Mouse (Mus musculus): ENCODE data around the gene Timm17a.
A peak's percentile ranks its signal among the peaks of the same experiment; 100 is the strongest.

Timm17a gene

DNA sequence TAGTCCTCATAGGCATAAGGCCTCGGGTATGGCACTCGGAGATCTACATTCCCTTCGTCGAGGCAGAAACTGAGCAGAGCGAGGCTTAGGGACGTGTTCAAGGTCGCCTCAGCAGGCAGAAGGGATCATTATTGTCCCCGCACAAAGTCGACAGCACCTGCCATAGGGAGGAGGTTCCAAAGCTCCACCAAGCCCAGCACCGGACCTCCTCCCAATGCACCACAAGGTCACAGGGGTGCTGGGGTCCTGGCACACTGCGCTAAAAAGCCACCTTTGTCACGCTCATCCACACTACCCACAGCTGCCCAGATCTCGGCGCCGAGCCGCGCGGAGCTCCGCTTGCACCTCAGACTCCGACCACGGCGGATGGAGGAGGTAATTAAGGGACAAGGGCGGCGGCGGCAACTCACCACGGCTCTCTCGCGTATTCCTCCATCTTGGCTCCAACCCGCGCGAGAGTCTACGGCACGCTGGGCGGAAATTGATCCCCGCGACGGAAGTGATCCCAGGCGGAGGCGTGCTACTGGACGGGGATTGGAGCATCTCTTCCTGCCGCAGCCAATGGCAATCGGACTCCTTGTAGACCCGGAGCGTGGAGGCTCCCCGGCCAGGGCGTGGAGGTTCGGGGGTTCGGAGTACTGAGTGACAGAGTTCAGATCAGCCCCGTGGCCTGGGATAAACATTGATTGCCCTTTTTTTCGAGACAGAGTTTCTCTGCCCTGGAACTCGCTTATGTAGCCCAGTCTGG lies at the start of gene Timm17a:
Gene Timm17a, minus strand, starts transcription at position 495 of the 748 bp plus-strand sequence.
- DNase-seq (ENCODE audit: low read depth, low spot score) = peak; percentile 91

DNA sequence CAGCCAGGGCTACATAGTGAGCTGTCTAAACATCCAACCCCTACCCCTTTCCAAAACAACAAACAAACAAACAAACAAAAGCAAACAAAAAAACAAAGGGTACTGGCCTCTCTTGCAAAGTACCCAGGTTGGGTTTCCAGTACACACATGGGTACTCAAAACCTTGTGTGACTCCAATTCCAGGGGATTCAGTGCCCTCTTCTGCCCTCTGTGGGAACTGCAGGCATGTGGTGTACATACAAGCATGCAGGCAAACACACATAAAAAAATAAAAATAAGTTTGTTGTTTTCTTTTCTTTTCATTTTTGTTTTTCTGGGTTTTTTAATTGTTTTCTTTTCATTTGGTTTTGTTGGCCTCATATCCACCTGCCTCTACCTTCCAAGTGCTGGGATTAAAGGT lies 48.5 kb upstream of the Timm17a start:
- no peak for DNase-seq (ENCODE audit: low read depth, low spot score)

DNA sequence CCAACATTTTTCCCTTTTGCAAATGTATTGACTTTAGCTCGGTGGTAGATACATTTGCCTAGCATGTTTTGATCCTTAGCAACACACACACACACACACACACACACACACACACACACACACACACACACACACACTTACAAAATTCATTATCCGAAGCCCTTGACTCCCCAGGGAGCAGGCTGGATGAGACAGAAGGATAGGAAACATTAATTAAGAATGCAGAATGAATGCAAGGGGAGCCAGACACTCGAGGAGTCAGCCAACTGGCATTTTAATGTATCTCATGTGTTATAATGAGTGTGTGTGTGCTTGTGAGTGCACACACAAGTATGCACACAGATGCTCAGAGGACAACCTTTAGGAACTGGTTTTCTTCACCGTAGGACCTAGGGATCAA lies 47.9 kb upstream of the Timm17a start:
- no peak for DNase-seq (ENCODE audit: low read depth, low spot score)

DNA sequence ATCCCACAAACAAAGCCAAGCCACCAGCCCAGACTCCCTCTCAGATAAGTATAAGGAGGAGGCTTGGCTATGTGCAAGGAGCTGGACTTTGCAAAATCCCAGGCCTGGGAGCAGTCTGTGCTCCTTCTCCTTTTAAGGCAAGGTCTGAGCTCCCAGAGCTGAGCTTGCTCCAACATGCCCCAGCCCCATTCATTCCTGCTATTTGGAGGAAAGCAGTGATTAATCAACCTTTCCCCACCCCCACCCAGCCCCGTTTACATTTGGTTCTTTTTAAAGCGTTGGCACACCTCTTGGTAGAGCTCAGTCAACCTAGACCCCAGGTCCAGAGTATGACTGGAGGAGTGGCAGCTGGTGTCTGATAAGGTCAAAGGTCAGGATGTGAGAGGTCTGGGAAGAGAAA lies 45.5 kb upstream of the Timm17a start:
- no peak for DNase-seq (ENCODE audit: low read depth, low spot score)

DNA sequence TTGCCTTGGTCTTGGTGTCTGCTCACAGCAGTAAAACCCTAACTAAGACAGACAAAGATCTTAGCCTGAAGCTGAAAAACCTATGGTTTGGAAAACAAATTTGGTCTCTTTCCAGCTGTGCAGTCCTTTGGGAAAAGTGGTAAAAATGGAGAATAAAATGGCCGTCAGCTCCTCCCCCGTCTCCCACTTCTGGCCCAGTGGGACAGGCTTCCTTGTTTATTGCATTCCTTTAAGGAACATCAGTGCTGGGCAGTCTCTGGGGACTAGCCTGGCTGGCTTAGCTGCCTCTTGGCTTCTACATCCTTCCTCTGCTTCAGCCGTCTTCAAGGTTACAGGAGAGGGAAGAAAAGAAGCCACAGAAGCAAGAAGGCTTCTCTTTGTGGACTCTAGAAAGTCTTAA lies 38.4 kb upstream of the Timm17a start:
- DNase-seq (ENCODE audit: low read depth, low spot score) = no peak

DNA sequence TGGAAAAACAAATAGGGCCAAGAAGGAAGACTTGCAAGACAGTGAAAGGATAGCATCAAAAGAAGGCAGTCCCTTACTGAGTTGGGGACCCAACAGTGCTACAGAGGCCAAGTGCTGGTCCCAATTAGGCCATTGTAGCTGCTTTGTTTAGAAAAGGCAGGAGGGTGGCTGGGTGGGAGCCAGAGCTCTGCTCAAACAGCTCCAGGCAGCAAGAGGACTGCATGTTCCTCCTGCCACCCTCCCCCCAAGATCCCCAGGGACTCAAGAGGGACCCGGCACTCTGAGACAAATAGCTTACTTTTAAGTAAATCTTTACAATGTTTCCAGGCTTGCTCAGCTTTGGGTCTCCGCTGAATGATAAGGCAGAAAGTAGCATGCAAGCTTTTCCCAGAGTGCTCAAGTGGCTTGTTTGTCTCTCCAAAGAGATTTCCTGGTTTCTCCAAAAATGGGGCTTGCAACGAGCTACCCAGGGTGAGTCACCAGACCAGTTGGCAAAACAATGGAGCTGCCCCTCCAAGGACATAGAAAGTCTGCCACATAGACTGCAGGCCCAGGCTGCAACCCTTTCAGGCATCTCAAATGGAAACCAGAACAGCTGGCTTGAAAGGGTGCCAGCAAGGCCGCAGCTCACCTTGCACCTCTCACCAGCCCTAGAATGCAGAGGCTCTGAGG lies 34.1 kb upstream of the Timm17a start:
- no peak for DNase-seq (ENCODE audit: low read depth, low spot score)

DNA sequence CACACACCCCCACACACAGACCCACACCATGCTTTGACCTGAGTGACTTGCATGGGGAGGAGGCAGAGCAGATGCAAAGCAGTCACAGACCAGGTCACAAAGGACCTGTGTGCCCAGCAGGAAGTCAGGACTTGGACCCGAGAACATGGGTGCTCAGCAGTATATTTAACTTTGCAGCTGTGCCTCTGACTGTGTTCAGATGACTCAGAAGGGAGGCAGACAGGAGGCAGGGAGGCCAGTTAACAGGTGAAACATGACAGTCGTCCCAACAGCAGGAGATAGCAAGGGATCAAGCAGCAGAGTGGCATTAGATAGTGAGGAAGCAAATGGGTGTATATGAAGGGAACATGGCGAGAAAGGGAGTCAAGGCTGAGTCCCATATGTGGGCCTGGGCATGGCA lies 33.3 kb upstream of the Timm17a start:
- no peak for DNase-seq (ENCODE audit: low read depth, low spot score)

DNA sequence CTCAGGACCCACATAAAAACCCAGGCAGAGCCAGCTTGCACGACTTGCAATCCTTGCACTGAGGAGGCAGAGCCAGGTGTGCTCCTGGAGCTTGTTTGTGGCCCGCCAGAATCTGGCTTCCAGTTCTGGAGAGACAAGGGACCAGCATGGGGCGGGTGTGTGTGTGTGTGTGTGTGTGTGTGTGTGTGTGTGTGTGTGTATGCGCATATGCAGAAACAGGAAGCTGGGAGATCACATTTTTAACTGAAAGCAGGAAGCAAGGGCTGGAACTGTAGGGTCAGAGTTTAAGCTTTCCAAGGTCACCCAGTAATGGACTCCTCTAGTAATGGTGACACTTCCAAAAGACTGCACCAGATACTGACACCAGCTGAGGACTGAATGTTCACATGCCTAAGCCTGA lies 30.4 kb upstream of the Timm17a start:
- no peak for DNase-seq (ENCODE audit: low read depth, low spot score)

DNA sequence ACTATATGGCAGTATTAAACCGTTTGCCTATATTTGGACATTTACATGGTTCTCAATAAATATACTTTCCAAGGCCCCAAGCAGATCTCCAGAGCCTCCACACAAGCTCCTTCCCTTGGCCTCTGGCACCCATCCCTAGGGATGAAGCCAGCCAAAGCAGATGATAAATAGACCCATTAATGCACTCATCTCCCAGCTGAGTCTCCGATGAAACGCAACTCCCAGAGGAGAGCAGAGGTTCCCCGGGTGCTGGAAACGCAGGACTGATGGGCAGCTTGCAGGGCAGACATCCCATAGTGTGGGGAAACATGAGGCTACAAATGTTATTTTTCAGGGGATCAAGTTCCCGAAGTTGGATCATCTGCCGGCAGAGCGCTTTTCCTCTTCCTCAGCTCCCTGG lies 28.4 kb upstream of the Timm17a start:
- DNase-seq (ENCODE audit: low read depth, low spot score) = no peak

DNA sequence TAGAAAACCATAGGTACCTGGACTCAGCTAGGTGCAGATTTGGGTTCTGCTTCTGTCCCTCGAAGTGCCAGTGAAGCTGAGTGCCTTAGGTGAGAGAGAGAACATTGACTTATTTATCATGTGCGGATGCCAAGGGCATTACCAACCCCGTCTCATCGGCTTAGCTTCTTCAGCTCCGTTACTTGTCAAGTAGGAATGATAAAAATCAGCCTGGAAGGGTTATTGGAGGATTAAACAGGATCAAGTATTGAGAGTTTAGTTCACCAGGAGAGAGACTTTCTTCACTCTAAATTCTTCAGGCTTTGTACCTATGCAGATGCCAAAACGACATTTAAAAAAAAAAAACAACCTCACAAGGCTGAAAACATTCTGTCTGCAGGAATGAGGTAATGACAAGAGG lies 17.0 kb upstream of the Timm17a start:
- no peak for DNase-seq (ENCODE audit: low read depth, low spot score)

DNA sequence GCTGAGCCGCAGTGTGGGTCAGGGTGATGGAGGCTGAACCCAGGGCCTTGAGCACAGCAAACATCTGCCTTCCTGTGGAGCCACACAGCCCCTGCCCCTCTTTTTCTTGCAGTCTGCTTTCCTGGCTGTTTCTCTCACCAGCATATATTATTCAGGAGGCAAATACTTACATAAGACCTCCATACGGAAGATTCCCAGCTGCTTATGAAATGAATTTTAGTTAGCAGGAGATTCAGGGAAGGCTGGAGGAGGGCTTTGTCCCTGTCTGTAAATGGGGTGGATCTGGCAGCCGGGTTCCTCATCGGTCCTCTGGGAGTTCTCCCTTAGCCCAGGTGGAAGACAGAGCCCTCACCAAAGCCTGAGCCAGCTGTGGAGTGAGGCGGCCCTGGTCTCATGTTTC lies 14.8 kb upstream of the Timm17a start:
- peak; percentile 28 for DNase-seq (ENCODE audit: low read depth, low spot score)

DNA sequence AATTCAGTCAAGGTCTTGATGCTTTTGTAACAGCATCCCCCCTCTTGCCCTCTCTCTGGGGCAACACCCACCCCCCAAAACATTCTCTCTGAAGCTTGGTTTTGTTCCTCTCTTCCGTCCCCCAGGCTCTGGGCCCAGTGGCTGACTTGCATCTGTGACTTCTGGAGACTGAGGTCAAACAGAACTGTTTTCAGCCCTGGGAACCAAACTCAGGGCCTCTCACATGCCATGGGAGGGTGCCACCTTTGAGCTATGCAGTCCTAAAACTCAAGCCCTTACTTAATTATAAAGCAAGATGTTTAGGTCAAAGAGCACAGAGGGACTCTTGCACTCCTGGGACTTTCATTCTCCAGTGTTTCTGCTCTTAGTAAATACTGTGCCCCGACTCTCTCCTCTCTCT lies 12.4 kb upstream of the Timm17a start:
- DNase-seq (ENCODE audit: low read depth, low spot score) = no peak

DNA sequence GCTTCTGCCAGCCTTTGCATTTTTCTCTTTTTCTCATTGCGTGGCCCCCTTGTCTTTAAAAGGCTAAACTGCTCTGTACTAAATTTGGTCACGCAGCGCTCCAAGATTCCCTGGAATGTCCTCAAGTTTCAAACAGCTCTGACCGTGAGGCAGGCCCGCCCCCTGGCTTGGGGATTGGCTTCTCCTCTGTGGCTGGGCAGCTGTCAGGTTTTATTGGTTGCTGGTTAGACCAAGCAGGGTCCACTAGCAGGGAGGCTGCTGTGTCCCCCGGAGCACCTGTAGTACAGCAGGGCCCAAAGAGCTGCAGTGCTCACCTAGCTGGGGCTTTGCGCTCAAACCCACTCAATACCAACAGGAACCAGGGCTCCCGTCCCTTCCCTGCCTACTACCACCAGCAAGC lies 11.0 kb upstream of the Timm17a start, which contains the start of gene Lmod1:
Gene Lmod1, plus strand, starts transcription at position 237 of the 400 bp plus-strand sequence.
- no peak for DNase-seq (ENCODE audit: low read depth, low spot score)

DNA sequence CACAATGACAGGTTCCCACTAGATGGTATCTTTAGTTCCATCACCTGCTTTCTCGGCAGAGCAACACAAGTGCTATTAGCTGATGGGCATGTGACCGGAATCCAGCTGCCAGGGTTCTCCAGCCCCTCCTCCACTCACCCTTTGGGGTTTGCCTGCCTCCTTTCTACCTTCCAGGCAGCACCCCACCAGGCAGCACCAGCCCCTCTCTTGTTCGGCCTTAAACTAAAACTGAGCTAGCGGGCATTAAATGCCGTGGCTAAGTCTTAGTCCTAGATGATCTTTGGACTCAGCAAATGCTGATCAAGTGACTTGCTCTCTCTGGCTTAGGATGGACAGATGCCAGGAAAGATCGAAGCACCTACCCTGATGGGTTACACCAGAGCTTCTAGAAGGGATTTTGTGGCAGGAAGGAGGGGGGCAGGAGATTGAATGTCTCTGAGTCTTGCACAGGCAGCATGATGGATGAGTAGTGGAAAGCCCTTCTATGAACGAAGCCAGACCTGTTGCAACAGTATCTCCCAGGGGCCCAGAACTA lies 9.9 kb upstream of the Timm17a start:
- DNase-seq (ENCODE audit: low read depth, low spot score) = no peak

DNA sequence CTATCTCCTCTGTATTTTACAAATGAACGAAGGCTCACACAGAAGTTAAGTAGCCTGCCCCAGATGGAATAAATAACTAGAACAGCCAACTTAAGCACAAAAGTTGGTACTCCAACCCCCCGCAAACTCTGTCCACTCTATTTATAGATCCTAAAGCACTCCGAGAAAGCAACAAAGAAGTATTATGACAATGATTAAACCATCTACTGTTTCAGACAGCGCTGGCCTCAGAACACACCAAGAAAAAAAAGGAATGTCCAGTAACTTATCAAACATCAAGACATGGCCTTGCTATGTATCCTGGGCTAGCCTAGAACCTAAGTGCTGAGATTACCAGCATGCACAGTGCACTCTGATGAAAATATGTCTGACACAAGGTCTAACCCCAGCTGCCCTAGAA lies 1.4 kb downstream of the Timm17a start:
- DNase-seq (ENCODE audit: low read depth, low spot score) = no peak

DNA sequence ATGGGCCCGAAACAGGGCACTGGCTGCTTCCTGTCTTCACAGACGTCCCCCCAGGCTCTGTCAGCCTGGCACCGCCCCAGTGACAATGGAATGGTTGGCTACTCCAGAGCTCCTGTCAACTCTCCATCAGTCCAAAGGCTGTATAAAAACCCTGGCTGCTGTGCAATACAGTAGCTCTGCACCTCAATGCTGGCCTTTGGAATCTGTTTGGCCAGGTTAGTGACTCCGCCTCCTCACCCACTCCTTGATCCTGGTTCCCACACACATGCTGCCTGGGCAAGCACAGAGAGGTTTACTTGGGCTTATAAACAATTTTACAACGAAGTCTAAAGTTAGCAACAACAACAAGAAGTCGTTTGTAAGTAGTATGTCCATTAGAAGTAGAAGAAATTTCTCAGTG lies 2.2 kb downstream of the Timm17a start:
- DNase-seq (ENCODE audit: low read depth, low spot score) = no peak

DNA sequence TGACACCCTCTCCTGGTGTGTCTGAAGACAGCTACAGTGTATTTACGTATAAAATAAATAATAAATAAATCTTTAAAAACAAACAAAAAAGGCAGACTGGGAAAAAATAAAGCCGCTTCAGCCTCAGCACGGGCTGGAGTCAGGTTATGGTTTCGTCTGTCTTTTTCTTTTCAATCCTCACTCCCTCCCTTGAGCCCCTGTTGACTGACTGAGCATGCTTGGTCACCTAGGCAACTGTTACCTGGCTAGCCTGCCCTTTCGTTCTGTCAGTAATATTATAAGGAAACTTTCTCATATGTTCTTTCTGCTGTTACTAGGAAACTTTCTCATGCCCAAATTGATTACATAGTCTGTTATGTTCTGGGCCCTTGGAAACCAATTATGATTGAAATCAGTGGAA lies 22.7 kb downstream of the Timm17a start:
- no peak for DNase-seq (ENCODE audit: low read depth, low spot score)

DNA sequence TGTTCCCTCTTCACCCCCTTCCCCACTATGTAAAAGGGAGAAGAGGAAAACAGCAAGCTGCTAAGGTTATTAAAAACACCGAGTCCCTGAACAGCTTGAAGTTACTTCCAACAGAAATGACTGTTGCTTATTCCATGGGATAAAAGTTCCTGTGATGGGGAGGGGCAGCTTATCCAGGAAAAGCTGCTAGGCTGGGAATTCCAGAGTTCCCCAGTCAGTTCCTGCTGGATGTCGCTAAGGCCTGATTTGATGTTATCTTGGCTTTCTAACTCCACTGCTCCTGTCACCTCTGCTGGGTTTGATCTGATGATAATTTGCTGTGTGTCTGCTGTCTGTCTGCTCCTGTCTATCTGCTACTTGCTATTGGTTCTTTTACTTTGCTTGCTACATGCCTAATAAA lies 27.3 kb downstream of the Timm17a start:
- DNase-seq (ENCODE audit: low read depth, low spot score) = no peak

DNA sequence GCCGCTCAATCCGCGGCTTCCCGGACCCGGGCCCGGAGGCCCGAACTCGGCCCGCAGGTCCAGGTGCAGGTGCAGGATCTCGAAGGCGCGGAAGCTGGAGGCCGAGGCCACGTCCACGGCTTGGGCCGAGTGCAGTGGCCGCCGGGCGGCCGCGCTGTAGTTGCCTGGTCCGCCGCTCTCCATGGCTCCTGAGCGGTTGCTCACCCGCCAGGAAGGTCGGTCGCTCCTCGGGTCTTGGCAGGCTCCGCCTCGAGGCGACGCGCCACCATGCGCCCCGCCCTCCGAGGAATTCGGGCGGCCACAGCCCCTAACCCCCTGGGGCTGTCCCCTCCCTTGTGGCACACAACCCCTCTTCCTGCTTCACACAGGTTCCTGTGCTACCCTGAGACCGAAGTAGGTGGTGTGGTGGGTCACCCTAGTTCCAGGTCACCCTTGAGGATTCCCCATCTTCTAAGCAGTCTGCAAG lies 29.7 kb downstream of the Timm17a start, which contains the start of gene Rnpep:
Gene Rnpep, minus strand, starts transcription at position 259 of the 466 bp plus-strand sequence.
- no peak for DNase-seq (ENCODE audit: low read depth, low spot score)

DNA sequence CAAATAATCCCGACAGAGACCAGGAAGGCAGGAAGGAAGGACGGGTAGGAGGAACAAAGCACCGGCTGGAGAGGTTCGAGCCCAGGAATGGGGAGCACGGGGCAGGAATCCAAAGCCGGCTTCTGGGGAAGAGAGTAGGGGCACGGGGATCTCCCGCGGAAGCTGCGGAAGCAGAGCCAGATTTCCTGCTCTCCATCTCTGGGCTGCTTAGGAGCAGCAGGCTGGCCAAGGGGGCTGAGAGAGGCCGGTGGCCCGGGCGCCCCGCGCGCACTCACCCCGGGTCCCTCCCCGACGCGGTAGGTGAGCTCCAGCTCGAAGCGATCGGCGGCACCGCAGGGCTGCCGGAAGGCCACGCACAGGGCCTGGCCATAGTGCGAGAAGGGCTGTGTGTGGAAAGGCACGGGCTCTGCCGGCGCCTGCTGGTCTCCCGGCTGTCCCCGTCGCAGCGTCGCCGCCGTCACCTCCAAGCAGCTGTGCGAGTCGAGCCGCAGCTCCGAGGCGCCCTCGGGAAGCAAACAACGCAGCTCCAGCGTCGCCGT lies 30.2 kb downstream of the Timm17a start:
- no peak for DNase-seq (ENCODE audit: low read depth, low spot score)

DNA sequence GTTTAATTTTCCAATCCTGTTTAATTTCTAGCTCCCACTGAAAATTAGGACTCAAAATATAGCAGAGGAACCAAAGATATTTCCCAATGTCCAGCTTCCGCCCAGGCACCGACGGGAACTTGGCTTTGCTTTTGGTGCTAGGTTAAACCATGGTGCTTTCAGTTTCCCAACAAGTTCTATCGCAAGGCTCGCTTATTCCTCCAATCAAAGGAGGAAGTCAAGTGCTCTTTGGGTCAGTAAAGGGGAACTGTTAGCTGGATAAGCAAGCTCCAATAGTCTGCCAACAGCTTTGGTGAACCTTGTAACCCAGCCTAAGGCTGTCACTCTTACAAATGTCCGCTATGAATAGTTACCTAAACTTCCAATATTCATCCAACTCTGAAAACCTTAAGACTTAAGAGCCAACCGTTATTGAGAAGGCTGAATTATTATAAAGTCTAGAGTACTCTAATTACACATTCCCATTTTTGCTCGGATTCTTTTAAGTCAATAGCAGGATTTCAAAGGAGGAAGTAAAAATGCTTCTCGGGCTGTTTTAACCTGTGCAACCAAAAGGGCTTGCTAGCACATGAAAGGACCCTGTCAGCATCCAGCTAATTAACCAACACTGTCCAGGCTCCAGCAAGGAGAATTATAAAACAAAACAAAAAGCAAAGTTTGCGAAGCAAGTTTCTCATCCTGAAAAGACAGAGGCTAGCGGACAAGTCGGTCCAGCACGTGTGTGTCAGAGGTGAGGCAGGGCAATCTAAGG lies 30.9 kb downstream of the Timm17a start:
- DNase-seq (ENCODE audit: low read depth, low spot score) = no peak

DNA sequence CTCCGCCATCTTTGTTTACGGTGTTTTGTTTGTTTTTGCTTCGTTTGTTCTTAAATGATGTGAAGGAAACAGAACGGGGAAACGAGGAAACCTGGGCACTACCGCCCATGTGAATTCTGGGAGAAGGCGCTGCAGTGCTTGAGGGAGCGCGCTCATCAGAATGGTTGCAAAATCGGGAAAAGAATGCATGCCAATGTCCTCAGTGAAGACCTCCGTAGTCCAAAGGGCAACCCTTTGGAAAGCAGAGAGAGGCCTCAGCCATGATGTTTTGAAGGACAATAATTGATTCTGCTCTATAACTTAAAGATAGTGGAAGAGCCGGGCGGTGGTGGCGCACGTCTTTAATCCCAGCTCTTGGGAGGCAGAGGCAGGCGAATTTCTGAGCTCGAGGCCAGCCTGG lies 31.7 kb downstream of the Timm17a start:
- DNase-seq (ENCODE audit: low read depth, low spot score) = no peak

Measured in telencephalon, adult 2 months (tissue).